Mouse (Mus musculus) kidney, adult 2 months (tissue): Measurements from ENCODE around the gene Nr0b2.

Experiments
- CTCF ChIP-seq: fragments of 200-500 bp; conservative IDR thresholded peaks from 2 replicates; pipeline ENCODE4 v1.5.1; 2011; ENCODE audit warnings: low read depth, mild to moderate bottlenecking, control low read depth, low read length, moderate library complexity, mixed read lengths; ENCODE audit not compliant: insufficient read depth, insufficient read length
- POLR2A ChIP-seq: fragments of 200-500 bp; IDR thresholded peaks from one replicate; pipeline ENCODE4 v1.6.1; 2011; ENCODE audit warnings: low read depth, low read length, control low read depth

- TF ChIP-seq CTCF (no peak), POLR2A (no peak)
Observed at GRCm38 (mm10) chr4:133603056-133603455, 49.9 kb downstream of the Nr0b2 start.
